Mouse (Mus musculus) ES-Bruce4 (cell line): ENCODE data around the gene Cadps.

Experiments used
- CTCF ChIP-seq: IDR thresholded peaks from one replicate; pipeline ENCODE4 v1.8.1; 2011; ENCODE audit warnings: low read depth, low read length
- EP300 ChIP-seq: IDR thresholded peaks from 2 replicates; pipeline ENCODE4 v1.6.1; 2011; ENCODE audit warnings: low read depth, low read length; ENCODE audit not compliant: insufficient read depth

DNA sequence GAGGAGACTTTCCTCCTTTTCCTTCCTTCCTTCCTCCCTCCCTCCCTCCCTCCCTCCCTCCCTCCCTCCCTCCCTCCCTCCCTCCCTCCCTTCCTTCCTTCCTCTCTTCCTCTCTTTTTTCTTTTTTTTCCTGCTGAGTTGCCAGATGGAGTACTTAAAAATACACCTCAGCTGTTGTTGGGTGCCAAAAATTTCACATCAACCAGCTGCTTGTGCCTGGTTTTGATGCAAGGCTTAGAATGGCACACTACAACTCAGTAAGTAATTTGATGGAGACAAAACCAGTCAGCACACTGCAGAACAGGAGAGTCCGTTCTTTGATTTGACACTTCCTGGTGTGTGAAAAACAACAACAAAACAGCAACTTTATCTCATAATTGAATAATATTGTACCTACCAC is 42.9 kb downstream of the Cadps start:
- TF ChIP-seq CTCF: no peak
- TF ChIP-seq EP300: no peak
